Mouse (Mus musculus): ENCODE results near the gene Zfp462.

Gene Zfp462

DNA sequence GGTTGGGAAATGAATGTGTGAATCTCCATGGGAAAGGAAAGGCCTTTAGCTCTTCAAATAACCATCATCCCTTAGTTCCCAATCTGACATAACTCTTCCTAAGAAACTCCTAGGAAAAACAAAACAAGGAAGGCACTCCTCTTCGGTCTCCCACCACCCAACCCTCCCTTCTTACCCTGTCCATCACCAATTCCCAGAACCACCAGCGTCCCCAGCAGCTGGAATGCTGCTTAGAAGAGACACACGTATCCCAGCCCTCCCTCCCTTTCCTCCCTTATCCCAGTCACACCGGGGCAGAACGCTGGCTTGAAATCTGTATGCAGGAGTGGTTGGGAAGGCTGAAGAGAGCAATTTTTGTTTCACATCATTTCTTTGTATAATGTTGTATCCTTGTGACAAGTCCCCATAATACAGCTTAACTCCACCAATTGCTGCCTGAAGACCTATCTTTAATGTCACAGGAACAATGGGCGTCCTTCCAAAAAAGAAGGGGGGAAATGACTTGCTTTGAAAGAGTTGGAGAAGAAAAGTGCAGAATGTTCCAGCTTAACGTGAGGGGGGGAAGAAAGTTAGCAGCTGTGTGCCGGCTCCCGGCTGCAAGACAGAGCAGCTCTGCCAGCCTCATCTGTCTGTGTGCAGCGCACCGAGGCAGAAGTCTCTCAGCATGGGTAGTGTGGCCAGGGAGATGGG is 180.3 kb downstream of the Zfp462 start:
- DNase-seq: peak; percentile 29

- no peak for DNase-seq
These were observed 180.8 kb downstream of the Zfp462 start for GRCm38 (mm10) chr4:55125738-55126054.

DNA sequence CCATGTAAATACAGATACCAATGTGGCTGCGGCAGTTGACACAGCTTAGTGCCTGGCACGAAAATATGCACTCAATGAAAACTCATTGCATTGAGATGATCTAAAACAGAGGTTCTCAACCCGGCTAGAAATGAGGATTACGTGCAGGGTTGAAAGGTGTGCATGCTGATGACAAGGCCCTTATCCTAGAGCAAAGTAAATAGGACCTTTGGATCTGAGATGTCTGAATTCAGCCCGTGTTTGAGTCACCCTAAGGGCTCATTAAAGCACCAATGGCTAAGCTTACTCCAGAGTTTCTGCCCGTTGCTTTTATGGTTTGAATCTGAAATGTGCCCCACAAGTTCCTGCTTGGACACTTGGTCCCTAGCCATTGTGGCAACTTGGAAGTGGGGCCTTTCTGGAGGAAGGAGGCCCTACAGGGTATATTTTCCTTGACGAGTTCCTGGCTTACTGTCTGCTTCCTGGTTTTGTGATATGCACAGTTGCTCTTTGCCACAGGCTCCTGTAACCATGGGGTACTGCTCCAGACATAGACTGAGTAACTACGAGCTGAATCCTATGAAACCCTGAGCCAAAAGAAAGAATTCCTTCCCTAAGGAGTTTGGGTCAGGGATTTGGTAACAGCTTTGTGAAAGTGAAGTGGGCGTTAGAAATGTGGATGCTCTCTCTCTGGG is 182.5 kb downstream of the Zfp462 start:
- no peak for DNase-seq

DNA sequence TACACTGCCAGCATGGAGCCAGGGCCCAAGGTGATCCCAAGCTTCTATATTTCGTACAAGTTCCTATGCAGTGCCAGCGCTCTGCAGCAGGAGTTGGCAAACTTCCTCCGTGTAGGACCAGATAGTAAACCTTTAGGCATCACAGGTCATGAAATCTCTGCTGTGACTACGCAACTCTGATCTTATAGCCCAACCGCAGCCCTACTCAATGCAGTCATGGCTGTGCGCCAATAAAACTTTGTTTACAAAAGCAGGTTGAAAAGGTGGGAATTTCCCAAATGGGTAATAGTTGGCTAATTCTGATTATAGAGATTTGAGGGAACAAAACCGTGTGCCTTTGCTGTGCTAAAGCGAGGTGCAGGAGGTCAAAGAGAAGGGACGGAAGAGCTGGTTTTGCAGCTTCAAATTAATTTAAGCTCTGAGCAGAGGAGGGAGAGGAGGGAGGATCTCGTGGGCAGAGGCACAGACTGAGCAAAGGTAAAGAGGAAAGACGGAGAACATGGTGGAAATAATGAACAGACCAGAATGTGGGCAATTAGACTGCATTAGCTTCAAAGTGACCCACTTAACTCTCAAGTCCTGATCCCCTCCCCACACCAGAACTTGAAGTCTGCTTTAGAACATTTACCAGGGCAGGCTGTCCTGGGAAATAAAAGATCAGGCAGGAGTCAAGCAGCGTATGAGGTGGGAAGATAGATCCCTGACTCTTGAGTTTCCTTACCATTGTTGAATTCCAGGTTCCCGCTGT is 183.4 kb downstream of the Zfp462 start:
- DNase-seq: no peak

Data from kidney, postnatal 14 days (tissue).